Mouse (Mus musculus): Measurements from ENCODE around the gene Wdpcp. TPM values are rescaled to one million over a fixed set of nuclear protein-coding genes. Genes with fewer than 3 reads are reported as not detected.
A peak's percentile ranks its signal among the peaks of the same experiment; 100 is the strongest.

Wdpcp gene
- polyA plus RNA-seq, 1 experiment from 2014 or later: 1.4 TPM

- Histone ChIP-seq H3K27ac (ENCODE audit: low read depth, low read length) (no peak overlapping the region), H3K4me2 (replicated peaks; ENCODE audit: low read depth) (no peak overlapping the region), H3K9me3 (ENCODE audit: control insufficient read depth) (no peaks in the 10 kb centered on the region), H3K4me1 (replicated peaks; ENCODE audit: control insufficient read depth, insufficient read depth, low read length) (no peaks in the 10 kb centered on the region), H3K27me3 (replicated peaks; ENCODE audit: control insufficient read depth, insufficient read depth, low read length) (no peaks in the 10 kb centered on the region), H3K9ac (ENCODE audit: low read depth, low read length) (no peak overlapping the region), H3K4me3 (ENCODE audit: low read depth, low read length) (no peak overlapping the region), H3K36me3 (ENCODE audit: control insufficient read depth, insufficient read depth) (no peaks in the 10 kb centered on the region)
- TF ChIP-seq CTCF (IDR thresholded peaks at IDR 0.05; ENCODE audit: low read depth): no peak
- ATAC-seq: no peak
- WGBS: 52% methylated on average over 2 of the region's 2 CpGs
Observed at GRCm38 (mm10) chr11:21545021-21545420, 27.0 kb upstream of the Wdpcp start.

GRCm38 (mm10) chr11:21545951-21546350 is 26.1 kb upstream of the Wdpcp start:
- no peaks in the 10 kb centered on the region for H3K36me3 ChIP-seq (ENCODE audit: control insufficient read depth, insufficient read depth)
- TF ChIP-seq CTCF (IDR thresholded peaks at IDR 0.05; ENCODE audit: low read depth): no peak
- H3K27ac ChIP-seq (ENCODE audit: low read depth, low read length): no peak overlapping the region
- no peak overlapping the region for H3K4me3 ChIP-seq (ENCODE audit: low read depth, low read length)
- H3K27me3 ChIP-seq (replicated peaks; ENCODE audit: control insufficient read depth, insufficient read depth, low read length): no peaks in the 10 kb centered on the region
- no peak overlapping the region for H3K4me2 ChIP-seq (replicated peaks; ENCODE audit: low read depth)
- H3K9ac ChIP-seq (ENCODE audit: low read depth, low read length): no peak overlapping the region
- no peaks in the 10 kb centered on the region for H3K9me3 ChIP-seq (ENCODE audit: control insufficient read depth)
- no peaks in the 10 kb centered on the region for H3K4me1 ChIP-seq (replicated peaks; ENCODE audit: control insufficient read depth, insufficient read depth, low read length)
- no peak for ATAC-seq

- no peak for TF ChIP-seq CTCF (IDR thresholded peaks at IDR 0.05; ENCODE audit: low read depth)
- Histone ChIP-seq H3K4me2 (replicated peaks; ENCODE audit: low read depth) (no peak overlapping the region), H3K4me1 (replicated peaks; ENCODE audit: control insufficient read depth, insufficient read depth, low read length) (no peaks in the 10 kb centered on the region), H3K9ac (ENCODE audit: low read depth, low read length) (no peak overlapping the region), H3K4me3 (ENCODE audit: low read depth, low read length) (no peak overlapping the region), H3K27ac (ENCODE audit: low read depth, low read length) (no peak overlapping the region), H3K27me3 (replicated peaks; ENCODE audit: control insufficient read depth, insufficient read depth, low read length) (no peaks in the 10 kb centered on the region), H3K36me3 (ENCODE audit: control insufficient read depth, insufficient read depth) (no peaks in the 10 kb centered on the region), H3K9me3 (ENCODE audit: control insufficient read depth) (no peaks in the 10 kb centered on the region)
- WGBS: 39% methylated on average over 1 of the region's 1 CpGs
- ATAC-seq: no peak
Observed at GRCm38 (mm10) chr11:21546671-21547070, 25.4 kb upstream of the Wdpcp start.

GRCm38 (mm10) chr11:21547518-21547917 is 24.5 kb upstream of the Wdpcp start:
- H3K27me3 ChIP-seq (replicated peaks; ENCODE audit: control insufficient read depth, insufficient read depth, low read length): no peaks in the 10 kb centered on the region
- TF ChIP-seq CTCF (IDR thresholded peaks at IDR 0.05; ENCODE audit: low read depth): no peak
- ATAC-seq: no peak

GRCm38 (mm10) chr11:21549052-21549451 is 23.0 kb upstream of the Wdpcp start:
- Histone ChIP-seq H3K4me2 (replicated peaks; ENCODE audit: low read depth) (no peak overlapping the region), H3K36me3 (ENCODE audit: control insufficient read depth, insufficient read depth) (no peaks in the 10 kb centered on the region), H3K27me3 (replicated peaks; ENCODE audit: control insufficient read depth, insufficient read depth, low read length) (no peaks in the 10 kb centered on the region), H3K4me3 (ENCODE audit: low read depth, low read length) (no peak overlapping the region), H3K9me3 (ENCODE audit: control insufficient read depth) (no peaks in the 10 kb centered on the region), H3K27ac (ENCODE audit: low read depth, low read length) (no peak overlapping the region), H3K9ac (ENCODE audit: low read depth, low read length) (no peak overlapping the region), H3K4me1 (replicated peaks; ENCODE audit: control insufficient read depth, insufficient read depth, low read length) (no peaks in the 10 kb centered on the region; the same call in 1 of the 2 replicates)
- WGBS: 87% methylated on average over 2 of the region's 2 CpGs
- ATAC-seq: no peak
- TF ChIP-seq CTCF (IDR thresholded peaks at IDR 0.05; ENCODE audit: low read depth): no peak

More at GRCm38 (mm10) chr11:21547518-21547917, 24.5 kb upstream of the Wdpcp start:
- Histone ChIP-seq H3K36me3 (ENCODE audit: control insufficient read depth, insufficient read depth) (no peaks in the 10 kb centered on the region), H3K9me3 (ENCODE audit: control insufficient read depth) (no peaks in the 10 kb centered on the region), H3K27ac (ENCODE audit: low read depth, low read length) (no peak overlapping the region), H3K4me3 (ENCODE audit: low read depth, low read length) (no peak overlapping the region), H3K4me2 (replicated peaks; ENCODE audit: low read depth) (no peak overlapping the region), H3K4me1 (replicated peaks; ENCODE audit: control insufficient read depth, insufficient read depth, low read length) (no peaks in the 10 kb centered on the region; the same call in 1 of the 2 replicates), H3K9ac (ENCODE audit: low read depth, low read length) (no peak overlapping the region)

GRCm38 (mm10) chr11:21549754-21550153 is 22.3 kb upstream of the Wdpcp start:
- H3K27ac ChIP-seq (ENCODE audit: low read depth, low read length): peak overlapping the region; percentile 76
- H3K4me2 ChIP-seq (replicated peaks; ENCODE audit: low read depth): peak overlapping the region; percentile 32; the same call in 1 of the 2 replicates
- ATAC-seq: peak; percentile 93
- no peak for TF ChIP-seq CTCF (IDR thresholded peaks at IDR 0.05; ENCODE audit: low read depth)
- 28% methylated on average over 4 of the region's 4 CpGs for WGBS
- H3K4me3 ChIP-seq (ENCODE audit: low read depth, low read length): no peak overlapping the region
- H3K9ac ChIP-seq (ENCODE audit: low read depth, low read length): no peak overlapping the region
- H3K27me3 ChIP-seq (replicated peaks; ENCODE audit: control insufficient read depth, insufficient read depth, low read length): no peaks in the 10 kb centered on the region
- no peaks in the 10 kb centered on the region; the same call in 1 of the 2 replicates for H3K4me1 ChIP-seq (replicated peaks; ENCODE audit: control insufficient read depth, insufficient read depth, low read length)
- no peaks in the 10 kb centered on the region for H3K36me3 ChIP-seq (ENCODE audit: control insufficient read depth, insufficient read depth)
- no peaks in the 10 kb centered on the region for H3K9me3 ChIP-seq (ENCODE audit: control insufficient read depth)
